Mouse (Mus musculus): Measurements from ENCODE around the gene Vmn1r132. TPM values are rescaled to one million over a fixed set of nuclear protein-coding genes. Genes with fewer than 3 reads are reported as not detected.
"Not testable (repeated sequence)": the region's sequence is repeated elsewhere in the genome, so short reads cannot be mapped to it uniquely, and the experiment has no call there.

The Vmn1r132 gene
- polyA plus RNA-seq (2015; fragmentation: Nextera tagmentation; extraction: Ambion mirVana): not detected in 2 replicates

GRCm38 (mm10) chr7:21613792-21614191 lies at the start of gene Vmn1r132:
Gene Vmn1r132 (plus strand): TSS chr7:21614092.
- H3K4me3 ChIP-seq (replicated peaks); H3K9me3 ChIP-seq (replicated peaks); H3K4me2 ChIP-seq; H3K36me3 ChIP-seq; ATAC-seq (ENCODE audit: low FRiP score); H3K27me3 ChIP-seq (replicated peaks); H3K9ac ChIP-seq (replicated peaks); H3K27ac ChIP-seq (replicated peaks); H3K4me1 ChIP-seq: not testable (repeated sequence)
- no CpG with 5 or more reads among the region's 3 CpGs for WGBS

Other genes with a start within 250 kb of the Vmn1r132 start
- not detected in 2 replicates for gene Gm6882, start 181.3 kb upstream of the Vmn1r132 start, polyA plus RNA-seq (2015; fragmentation: Nextera tagmentation; extraction: Ambion mirVana)
- gene Vmn1r130, start 102.3 kb upstream of the Vmn1r132 start, polyA plus RNA-seq (2015; fragmentation: Nextera tagmentation; extraction: Ambion mirVana): not detected in 2 replicates
- gene Vmn1r131, start 68.0 kb upstream of the Vmn1r132 start, polyA plus RNA-seq (2015; fragmentation: Nextera tagmentation; extraction: Ambion mirVana): not detected in 2 replicates
- not detected in 2 replicates for gene Gm4175, start 147.4 kb downstream of the Vmn1r132 start, polyA plus RNA-seq (2015; fragmentation: Nextera tagmentation; extraction: Ambion mirVana)
- not detected in 2 replicates for gene Gm4177, start 182.6 kb downstream of the Vmn1r132 start, polyA plus RNA-seq (2015; fragmentation: Nextera tagmentation; extraction: Ambion mirVana)
- not detected in 2 replicates for gene Vmn1r135, start 218.3 kb downstream of the Vmn1r132 start, polyA plus RNA-seq (2015; fragmentation: Nextera tagmentation; extraction: Ambion mirVana)
- gene Gm5725, start 230.2 kb downstream of the Vmn1r132 start, polyA plus RNA-seq (2015; fragmentation: Nextera tagmentation; extraction: Ambion mirVana): not detected in 2 replicates

All from neural tube, embryonic 15.5 days (tissue).